Mouse (Mus musculus): Measurements from ENCODE around the gene Dph1. TPM values are rescaled to one million over a fixed set of nuclear protein-coding genes. Genes with fewer than 3 reads are reported as not detected.

Gene Dph1
- polyA plus RNA-seq, 1 experiment, result 16.6 TPM

DNA sequence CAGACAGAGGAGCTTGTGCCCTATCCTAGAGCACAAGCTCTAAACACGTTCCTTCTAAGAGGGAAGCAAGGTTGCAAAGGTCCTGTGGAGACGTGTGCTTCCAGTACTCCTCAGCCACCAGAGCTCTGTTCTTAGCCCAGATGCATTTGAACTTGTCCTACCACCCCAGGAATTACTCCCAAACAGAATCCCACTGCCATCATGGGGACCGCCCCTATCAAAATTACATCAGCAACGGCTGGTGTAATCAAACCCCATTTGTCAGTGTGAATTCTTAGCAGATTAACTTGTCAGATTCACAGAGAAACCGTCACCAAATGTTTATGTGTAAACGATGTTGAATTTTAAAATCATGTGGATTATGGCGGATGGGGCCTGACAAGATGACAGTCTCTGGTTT is 30.1 kb downstream of the Dph1 start:
- Histone ChIP-seq H3K4me3 (ENCODE audit: low read depth, low read length) (no peak overlapping the region), H3K9me3 (replicated peaks; ENCODE audit: control insufficient read depth, insufficient read depth, low read length, poor library complexity, severe bottlenecking) (no peaks in the 10 kb centered on the region), H3K4me1 (ENCODE audit: control insufficient read depth, insufficient read depth, low read length) (no peaks in the 10 kb centered on the region), H3K27ac (ENCODE audit: insufficient read depth, low read length) (no peak overlapping the region), H3K9ac (ENCODE audit: low read depth, poor library complexity, severe bottlenecking) (no peak overlapping the region), H3K27me3 (ENCODE audit: control insufficient read depth, insufficient read depth, low read length, poor library complexity, severe bottlenecking) (peaks cover under 1% of the 10 kb centered on the region; the same call in 1 of the 2 replicates), H3K36me3 (ENCODE audit: control insufficient read depth, insufficient read depth, low read length, poor library complexity, severe bottlenecking) (no peaks in the 10 kb centered on the region)
- TF ChIP-seq CTCF (IDR thresholded peaks at IDR 0.05; ENCODE audit: low read depth, low read length) (no peak), EP300 (IDR thresholded peaks at IDR 0.05; ENCODE audit: insufficient read depth, low read depth, low read length) (no peak), POLR2A (IDR thresholded peaks at IDR 0.05; ENCODE audit: insufficient read depth, low read length) (no peak)

- no peaks in the 10 kb centered on the region for H3K36me3 ChIP-seq (ENCODE audit: control insufficient read depth, insufficient read depth, low read length, poor library complexity, severe bottlenecking)
These were observed 31.5 kb downstream of the Dph1 start for GRCm38 (mm10) chr11:75159564-75159963.

DNA sequence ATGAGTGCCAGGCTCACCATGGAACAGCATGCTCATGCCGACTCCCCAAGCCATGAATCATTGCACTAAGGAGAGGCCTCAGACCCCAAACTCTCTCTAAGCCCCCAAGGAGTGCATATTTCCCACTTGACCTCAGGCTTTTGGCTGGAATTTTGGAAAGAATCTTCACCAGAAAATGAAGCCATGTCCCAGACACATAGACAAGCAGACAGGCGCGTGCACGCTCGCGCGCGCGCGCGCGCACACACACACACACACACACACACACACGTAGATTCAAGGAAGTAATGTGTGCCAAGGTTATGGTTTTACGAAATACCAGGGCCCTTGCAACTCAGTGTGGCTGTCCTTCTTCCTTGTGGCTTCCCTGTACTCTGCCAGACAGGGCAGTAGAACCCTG is 32.6 kb downstream of the Dph1 start:
- no peaks in the 10 kb centered on the region for H3K36me3 ChIP-seq (ENCODE audit: control insufficient read depth, insufficient read depth, low read length, poor library complexity, severe bottlenecking)
- no peaks in the 10 kb centered on the region for H3K27me3 ChIP-seq (ENCODE audit: control insufficient read depth, insufficient read depth, low read length, poor library complexity, severe bottlenecking)
- no peak overlapping the region for H3K4me3 ChIP-seq (ENCODE audit: low read depth, low read length)
- H3K27ac ChIP-seq (ENCODE audit: insufficient read depth, low read length), result no peak overlapping the region
- no peak overlapping the region for H3K9ac ChIP-seq (ENCODE audit: low read depth, poor library complexity, severe bottlenecking)
- H3K4me1 ChIP-seq (ENCODE audit: control insufficient read depth, insufficient read depth, low read length), result no peaks in the 10 kb centered on the region
- TF ChIP-seq EP300 (IDR thresholded peaks at IDR 0.05; ENCODE audit: insufficient read depth, low read depth, low read length) (no peak), POLR2A (IDR thresholded peaks at IDR 0.05; ENCODE audit: insufficient read depth, low read length) (no peak), CTCF (IDR thresholded peaks at IDR 0.05; ENCODE audit: low read depth, low read length) (no peak)
- H3K9me3 ChIP-seq (replicated peaks; ENCODE audit: control insufficient read depth, insufficient read depth, low read length, poor library complexity, severe bottlenecking), result no peaks in the 10 kb centered on the region

More at GRCm38 (mm10) chr11:75159564-75159963, 31.5 kb downstream of the Dph1 start:
- H3K9me3 ChIP-seq (replicated peaks; ENCODE audit: control insufficient read depth, insufficient read depth, low read length, poor library complexity, severe bottlenecking), result no peaks in the 10 kb centered on the region
- no peaks in the 10 kb centered on the region for H3K27me3 ChIP-seq (ENCODE audit: control insufficient read depth, insufficient read depth, low read length, poor library complexity, severe bottlenecking)
- TF ChIP-seq POLR2A (IDR thresholded peaks at IDR 0.05; ENCODE audit: insufficient read depth, low read length) (no peak), EP300 (IDR thresholded peaks at IDR 0.05; ENCODE audit: insufficient read depth, low read depth, low read length) (no peak), CTCF (IDR thresholded peaks at IDR 0.05; ENCODE audit: low read depth, low read length) (peak; percentile 82)
- H3K27ac ChIP-seq (ENCODE audit: insufficient read depth, low read length), result no peak overlapping the region
- H3K4me3 ChIP-seq (ENCODE audit: low read depth, low read length), result no peak overlapping the region
- no peaks in the 10 kb centered on the region for H3K4me1 ChIP-seq (ENCODE audit: control insufficient read depth, insufficient read depth, low read length)
- H3K9ac ChIP-seq (ENCODE audit: low read depth, poor library complexity, severe bottlenecking), result no peak overlapping the region

DNA sequence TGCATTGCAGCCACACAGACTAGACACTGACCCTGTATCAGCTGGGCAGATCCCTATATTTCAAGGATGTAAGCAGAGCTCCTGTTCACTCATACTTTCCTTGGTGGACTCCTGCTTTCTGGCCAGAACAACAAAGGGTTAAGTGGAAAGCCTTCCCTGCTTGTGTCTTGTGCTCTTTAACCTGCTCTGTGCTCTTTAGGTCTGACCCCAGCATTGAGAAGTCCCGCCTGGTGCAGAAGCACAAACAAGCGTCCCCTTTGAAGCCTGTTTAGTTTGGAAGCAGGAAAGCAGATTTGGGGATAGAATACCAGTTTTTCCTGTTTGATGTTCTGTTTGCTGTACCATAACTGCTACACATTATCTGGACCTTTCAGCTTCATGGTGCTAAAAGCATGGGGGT is 33.1 kb downstream of the Dph1 start:
- TF ChIP-seq EP300 (IDR thresholded peaks at IDR 0.05; ENCODE audit: insufficient read depth, low read depth, low read length) (no peak), POLR2A (IDR thresholded peaks at IDR 0.05; ENCODE audit: insufficient read depth, low read length) (no peak), CTCF (IDR thresholded peaks at IDR 0.05; ENCODE audit: low read depth, low read length) (no peak)
- H3K27me3 ChIP-seq (ENCODE audit: control insufficient read depth, insufficient read depth, low read length, poor library complexity, severe bottlenecking), result no peaks in the 10 kb centered on the region
- H3K9ac ChIP-seq (ENCODE audit: low read depth, poor library complexity, severe bottlenecking), result no peak overlapping the region
- no peaks in the 10 kb centered on the region for H3K9me3 ChIP-seq (replicated peaks; ENCODE audit: control insufficient read depth, insufficient read depth, low read length, poor library complexity, severe bottlenecking)
- H3K27ac ChIP-seq (ENCODE audit: insufficient read depth, low read length), result no peak overlapping the region
- no peak overlapping the region for H3K4me3 ChIP-seq (ENCODE audit: low read depth, low read length)
- H3K4me1 ChIP-seq (ENCODE audit: control insufficient read depth, insufficient read depth, low read length), result no peaks in the 10 kb centered on the region
- no peaks in the 10 kb centered on the region for H3K36me3 ChIP-seq (ENCODE audit: control insufficient read depth, insufficient read depth, low read length, poor library complexity, severe bottlenecking)

DNA sequence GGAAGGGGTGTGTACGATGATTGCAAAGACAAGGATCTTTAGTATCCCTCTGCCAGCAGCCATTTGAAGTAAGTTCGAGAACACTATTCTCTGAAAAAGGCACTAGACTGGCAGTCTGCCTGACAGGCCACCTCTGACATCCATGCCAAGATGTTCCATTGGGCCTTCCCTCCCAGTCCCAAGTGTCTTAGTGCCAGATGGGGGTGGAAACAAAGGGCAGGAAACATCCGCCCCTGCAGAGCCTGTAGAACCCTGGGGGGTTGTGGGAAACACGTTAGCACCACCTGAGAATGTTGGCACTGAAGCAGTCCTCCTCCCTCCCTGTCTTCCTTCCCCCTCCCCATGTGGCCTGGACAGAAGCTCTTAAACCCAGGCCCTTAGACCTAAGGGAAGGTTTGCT is 34.0 kb downstream of the Dph1 start:
- no peaks in the 10 kb centered on the region for H3K36me3 ChIP-seq (ENCODE audit: control insufficient read depth, insufficient read depth, low read length, poor library complexity, severe bottlenecking)
- TF ChIP-seq EP300 (IDR thresholded peaks at IDR 0.05; ENCODE audit: insufficient read depth, low read depth, low read length), result no peak
- no peak for TF ChIP-seq POLR2A (IDR thresholded peaks at IDR 0.05; ENCODE audit: insufficient read depth, low read length)
- no peak for TF ChIP-seq CTCF (IDR thresholded peaks at IDR 0.05; ENCODE audit: low read depth, low read length)
- no peaks in the 10 kb centered on the region for H3K27me3 ChIP-seq (ENCODE audit: control insufficient read depth, insufficient read depth, low read length, poor library complexity, severe bottlenecking)
- H3K9ac ChIP-seq (ENCODE audit: low read depth, poor library complexity, severe bottlenecking), result no peak overlapping the region
- no peaks in the 10 kb centered on the region for H3K4me1 ChIP-seq (ENCODE audit: control insufficient read depth, insufficient read depth, low read length)
- H3K4me3 ChIP-seq (ENCODE audit: low read depth, low read length), result no peak overlapping the region
- H3K27ac ChIP-seq (ENCODE audit: insufficient read depth, low read length), result no peak overlapping the region
- no peaks in the 10 kb centered on the region for H3K9me3 ChIP-seq (replicated peaks; ENCODE audit: control insufficient read depth, insufficient read depth, low read length, poor library complexity, severe bottlenecking)

GRCm38 (mm10) chr11:75156416-75156815 is 34.6 kb downstream of the Dph1 start:
- H3K4me1 ChIP-seq (ENCODE audit: control insufficient read depth, insufficient read depth, low read length), result no peaks in the 10 kb centered on the region
- H3K4me3 ChIP-seq (ENCODE audit: low read depth, low read length), result no peak overlapping the region
- no peak overlapping the region for H3K9ac ChIP-seq (ENCODE audit: low read depth, poor library complexity, severe bottlenecking)
- H3K36me3 ChIP-seq (ENCODE audit: control insufficient read depth, insufficient read depth, low read length, poor library complexity, severe bottlenecking), result no peaks in the 10 kb centered on the region
- H3K27me3 ChIP-seq (ENCODE audit: control insufficient read depth, insufficient read depth, low read length, poor library complexity, severe bottlenecking), result no peaks in the 10 kb centered on the region
- H3K27ac ChIP-seq (ENCODE audit: insufficient read depth, low read length), result no peak overlapping the region
- no peak for TF ChIP-seq POLR2A (IDR thresholded peaks at IDR 0.05; ENCODE audit: insufficient read depth, low read length)
- no peak for TF ChIP-seq EP300 (IDR thresholded peaks at IDR 0.05; ENCODE audit: insufficient read depth, low read depth, low read length)
- TF ChIP-seq CTCF (IDR thresholded peaks at IDR 0.05; ENCODE audit: low read depth, low read length), result no peak
- no peaks in the 10 kb centered on the region for H3K9me3 ChIP-seq (replicated peaks; ENCODE audit: control insufficient read depth, insufficient read depth, low read length, poor library complexity, severe bottlenecking)
